Mouse (Mus musculus) ES-Bruce4 (cell line): ENCODE data around the gene Nexn. TPM values are rescaled to one million over a fixed set of nuclear protein-coding genes. Genes with fewer than 3 reads are reported as not detected.

Experiments
- H3K27ac ChIP-seq: 2 replicates; pipeline ENCODE4 v1.5.1; 2012; ENCODE audit warnings: low read length, inconsistent platforms; ENCODE audit not compliant: insufficient read depth
- H3K27me3 ChIP-seq: 2 replicates; pipeline ENCODE4 v1.6.1; 2012; ENCODE audit warnings: mild to moderate bottlenecking, low read length, inconsistent platforms; ENCODE audit not compliant: control insufficient read depth, poor library complexity, insufficient read depth, severe bottlenecking
- H3K36me3 ChIP-seq: 2 replicates; pipeline ENCODE4 v1.6.1; 2012; ENCODE audit warnings: inconsistent platforms, mild to moderate bottlenecking, low read length, moderate library complexity; ENCODE audit not compliant: control insufficient read depth, poor library complexity, insufficient read depth, severe bottlenecking
- H3K4me1 ChIP-seq: one replicate; pipeline ENCODE4 v1.8.1; 2011; ENCODE audit warnings: low read length; ENCODE audit not compliant: control insufficient read depth, insufficient read depth
- H3K4me3 ChIP-seq: 2 replicates; pipeline ENCODE4 v1.5.1; 2011; ENCODE audit warnings: low read depth, mild to moderate bottlenecking, low read length
- H3K9ac ChIP-seq: 2 replicates; pipeline ENCODE4 v1.6.1; 2012; ENCODE audit warnings: low read depth, mild to moderate bottlenecking, inconsistent platforms; ENCODE audit not compliant: poor library complexity, severe bottlenecking
- H3K9me3 ChIP-seq: replicated peaks from 2 replicates; pipeline ENCODE4 v1.6.1; 2012; ENCODE audit warnings: mild to moderate bottlenecking, low read length, inconsistent platforms; ENCODE audit not compliant: control insufficient read depth, poor library complexity, insufficient read depth, severe bottlenecking
- CTCF ChIP-seq: IDR thresholded peaks from one replicate; pipeline ENCODE4 v1.8.1; 2011; ENCODE audit warnings: low read depth, low read length
- EP300 ChIP-seq: IDR thresholded peaks from 2 replicates; pipeline ENCODE4 v1.6.1; 2011; ENCODE audit warnings: low read depth, low read length; ENCODE audit not compliant: insufficient read depth
- POLR2A ChIP-seq: IDR thresholded peaks from one replicate; pipeline ENCODE4 v1.8.1; 2011; ENCODE audit warnings: low read length; ENCODE audit not compliant: insufficient read depth
- polyA plus RNA-seq: library from polyadenylated mRNA; stranded (reverse); fragments of >200 nt; gene quantifications from 2 replicates; pipeline ENCODE4 v1.2.4, GENCODE M21; 2011; ENCODE audit warnings: low read depth; ENCODE audit not compliant: missing spikeins, insufficient read depth, insufficient read length

The Nexn gene
- polyA plus RNA-seq, 1 experiment, result 19.6 TPM

DNA sequence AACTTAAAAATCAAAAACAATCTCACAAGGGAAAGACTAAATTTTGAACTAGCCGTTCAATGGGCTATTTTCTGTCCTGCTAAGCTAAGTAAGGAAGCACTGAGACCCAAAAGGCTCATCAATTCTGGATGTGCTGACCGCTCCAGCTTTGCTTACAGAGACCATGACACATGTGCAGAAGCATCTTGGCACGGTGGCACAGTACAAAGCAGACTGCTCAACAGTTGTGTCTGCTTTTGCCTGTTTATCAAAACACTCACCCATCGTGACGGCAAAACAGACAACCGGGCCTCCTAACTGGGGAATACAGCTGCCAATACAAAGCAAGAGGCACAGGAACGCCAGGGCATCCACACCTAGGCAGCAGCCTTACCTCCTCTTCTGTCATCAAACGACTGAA lies 38.9 kb upstream of the Nexn start:
- H3K27ac ChIP-seq, result no peak overlapping the region
- no peak for TF ChIP-seq CTCF
- no peak for TF ChIP-seq EP300
- no peak for TF ChIP-seq POLR2A
- no peak overlapping the region for H3K9ac ChIP-seq

GRCm38 (mm10) chr3:152304093-152304815 lies 38.1 kb upstream of the Nexn start:
- TF ChIP-seq CTCF (no peak), POLR2A (no peak), EP300 (no peak)
- H3K27ac ChIP-seq, result no peak overlapping the region
- no peak overlapping the region for H3K9ac ChIP-seq
- H3K4me3 ChIP-seq, result no peak overlapping the region
- no peaks in the 10 kb centered on the region for H3K27me3 ChIP-seq
- no peaks in the 10 kb centered on the region for H3K9me3 ChIP-seq
- H3K36me3 ChIP-seq, result no peaks in the 10 kb centered on the region; the same call in 1 of the 2 replicates
- H3K4me1 ChIP-seq, result no peaks in the 10 kb centered on the region

More for the DNA sequence above, 38.9 kb upstream of the Nexn start:
- Histone ChIP-seq H3K4me1 (no peaks in the 10 kb centered on the region), H3K36me3 (no peaks in the 10 kb centered on the region; the same call in 1 of the 2 replicates), H3K9me3 (no peaks in the 10 kb centered on the region), H3K27me3 (no peaks in the 10 kb centered on the region), H3K4me3 (no peak overlapping the region)

- TF ChIP-seq EP300 (no peak), POLR2A (no peak), CTCF (no peak)
- Histone ChIP-seq H3K36me3 (no peaks in the 10 kb centered on the region; the same call in 1 of the 2 replicates), H3K4me1 (no peaks in the 10 kb centered on the region), H3K27me3 (no peaks in the 10 kb centered on the region), H3K9me3 (no peaks in the 10 kb centered on the region), H3K4me3 (no peak overlapping the region), H3K27ac (no peak overlapping the region), H3K9ac (no peak overlapping the region)
These were observed 36.8 kb upstream of the Nexn start for GRCm38 (mm10) chr3:152302991-152303390.

- no peak overlapping the region for H3K27ac ChIP-seq
- H3K9ac ChIP-seq, result no peak overlapping the region
- no peaks in the 10 kb centered on the region for H3K4me1 ChIP-seq
- no peak for TF ChIP-seq EP300
- H3K36me3 ChIP-seq, result peaks cover 5% of the 10 kb centered on the region
- no peak overlapping the region for H3K4me3 ChIP-seq
- no peaks in the 10 kb centered on the region for H3K9me3 ChIP-seq
- H3K27me3 ChIP-seq, result no peaks in the 10 kb centered on the region
These were observed 34.5 kb upstream of the Nexn start for GRCm38 (mm10) chr3:152300376-152301337.

GRCm38 (mm10) chr3:152295896-152296295 lies 29.7 kb upstream of the Nexn start:
- H3K4me3 ChIP-seq, result no peak overlapping the region
- peaks cover 9% of the 10 kb centered on the region for H3K36me3 ChIP-seq
- H3K4me1 ChIP-seq, result no peaks in the 10 kb centered on the region
- no peak overlapping the region for H3K27ac ChIP-seq
- H3K9ac ChIP-seq, result no peak overlapping the region
- H3K9me3 ChIP-seq, result no peaks in the 10 kb centered on the region
- TF ChIP-seq EP300 (no peak), CTCF (no peak), POLR2A (no peak)
- no peaks in the 10 kb centered on the region for H3K27me3 ChIP-seq

GRCm38 (mm10) chr3:152294400-152294799 lies 28.2 kb upstream of the Nexn start:
- peaks cover 9% of the 10 kb centered on the region for H3K36me3 ChIP-seq
- TF ChIP-seq POLR2A, result no peak
- no peak for TF ChIP-seq EP300
- no peak for TF ChIP-seq CTCF

More at GRCm38 (mm10) chr3:152294400-152294799, 28.2 kb upstream of the Nexn start:
- Histone ChIP-seq H3K9me3 (no peaks in the 10 kb centered on the region), H3K9ac (no peak overlapping the region), H3K27me3 (no peaks in the 10 kb centered on the region), H3K4me1 (no peaks in the 10 kb centered on the region), H3K27ac (no peak overlapping the region), H3K4me3 (no peak overlapping the region)
